Mouse (Mus musculus): ENCODE data around the gene Dhfr.

Dhfr gene

DNA sequence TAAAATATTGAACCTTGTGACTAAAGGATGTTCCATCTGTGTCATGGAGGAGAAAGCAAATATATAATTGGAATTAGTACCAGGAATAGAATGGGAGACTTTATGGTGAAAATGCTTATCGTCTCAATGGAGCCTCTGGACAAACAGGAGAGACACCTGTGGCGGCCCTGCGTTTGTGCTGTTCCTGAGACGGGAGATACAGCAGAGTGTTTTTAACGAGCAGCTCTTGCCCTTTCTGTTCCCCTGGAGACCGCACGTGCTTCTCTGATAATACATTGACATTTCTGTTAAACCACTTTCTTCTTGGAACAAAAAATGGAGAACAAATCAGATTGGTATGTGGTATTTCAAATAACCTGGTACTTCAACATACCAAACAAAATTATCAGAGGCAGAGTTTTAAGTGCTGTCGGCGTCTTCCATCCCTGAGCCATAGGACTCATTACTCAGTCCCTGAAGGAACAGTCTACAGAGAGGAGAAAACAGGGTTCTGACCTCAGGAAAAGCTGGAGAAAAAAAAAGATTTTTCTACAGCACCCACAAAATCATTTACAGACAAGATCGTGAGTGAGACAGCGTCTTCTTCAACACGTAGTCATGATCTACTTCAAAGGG, 38.6 kb downstream of the Dhfr start:
- DNase-seq (ENCODE audit: low spot score in 2 of 2): no peak

DNA sequence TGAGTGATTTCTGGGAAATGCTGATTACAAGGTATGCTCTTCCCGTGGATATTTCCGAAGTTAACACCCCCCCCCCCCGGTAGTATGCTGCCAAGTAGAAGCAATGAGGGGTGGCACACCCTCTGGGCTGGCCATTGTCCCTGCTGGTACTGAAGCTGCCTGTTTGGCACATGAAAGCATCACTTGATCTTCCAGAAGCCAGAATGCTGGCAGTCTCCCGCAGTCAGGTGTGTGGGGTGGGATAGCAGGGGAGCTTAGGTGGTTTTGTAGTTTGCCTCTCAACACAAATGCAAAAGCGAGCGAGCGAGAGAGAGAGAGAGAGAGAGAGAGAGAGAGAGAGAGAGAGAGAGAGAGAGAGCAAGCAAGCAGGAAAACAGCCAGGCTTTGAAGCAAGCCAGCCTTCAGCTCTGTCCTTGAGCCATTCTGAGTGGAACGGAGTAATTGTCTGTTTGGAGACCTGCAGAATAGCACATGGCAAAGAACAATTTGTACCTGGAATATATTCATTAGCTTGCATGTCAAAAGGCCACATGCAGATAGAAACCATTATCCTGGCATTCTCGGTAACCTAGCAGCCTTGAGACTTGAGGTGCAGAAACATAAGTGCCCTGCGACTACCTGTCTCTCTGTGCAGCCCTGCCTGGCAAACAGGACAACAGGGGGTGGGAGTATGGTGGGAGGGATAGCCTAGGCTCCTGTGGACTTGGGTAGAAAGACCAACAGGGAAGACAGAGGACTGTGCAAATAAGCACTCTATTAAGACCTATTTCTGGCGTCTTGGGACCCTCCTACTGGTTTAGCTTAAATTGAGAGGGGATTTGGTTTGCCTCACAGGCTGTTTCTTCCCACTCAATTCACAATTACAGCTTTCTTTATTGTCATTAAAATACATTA, 44.2 kb downstream of the Dhfr start:
- DNase-seq (ENCODE audit: low spot score in 2 of 2): no peak

DNA sequence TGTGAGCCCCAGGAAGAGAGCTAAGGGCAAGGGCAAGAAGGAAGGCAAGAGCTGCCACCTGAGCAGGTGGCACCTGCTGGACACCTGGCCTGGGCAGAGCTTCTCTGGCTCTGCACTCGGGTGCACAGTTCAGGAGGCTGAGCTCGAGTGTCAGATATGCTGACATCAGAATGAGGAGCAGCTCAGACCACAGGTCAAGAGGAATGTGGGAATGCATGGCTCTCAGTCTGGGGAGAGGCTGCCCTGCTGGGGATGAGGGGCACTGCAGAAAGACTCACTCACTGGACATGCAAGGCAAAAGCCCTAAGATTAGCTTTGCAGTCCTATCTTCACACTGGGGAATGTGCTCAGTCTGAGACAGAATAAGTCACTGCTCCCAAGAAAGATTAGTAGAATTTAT, 47.5 kb downstream of the Dhfr start:
- no peak for DNase-seq (ENCODE audit: low spot score in 2 of 2)

DNA sequence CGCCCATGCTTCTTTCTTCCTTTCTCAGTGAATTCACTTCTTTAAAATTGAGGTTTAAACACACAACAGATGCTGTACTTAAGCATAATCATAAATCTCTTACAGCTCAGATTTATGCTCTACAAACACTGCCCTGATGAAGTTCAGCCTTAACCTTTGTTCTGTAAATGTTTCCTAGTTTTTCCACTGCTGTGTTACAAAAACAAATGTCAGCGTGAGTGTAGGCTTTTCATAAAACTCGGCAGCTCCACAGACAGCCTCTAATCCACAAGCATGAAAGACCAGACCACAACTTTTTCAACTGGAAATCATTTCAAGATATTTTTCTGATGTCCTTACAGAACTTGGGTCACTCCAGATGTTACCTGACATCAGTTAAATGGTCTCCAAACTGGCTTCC, 49.0 kb downstream of the Dhfr start:
- no peak for DNase-seq (ENCODE audit: low spot score in 2 of 2)

DNA sequence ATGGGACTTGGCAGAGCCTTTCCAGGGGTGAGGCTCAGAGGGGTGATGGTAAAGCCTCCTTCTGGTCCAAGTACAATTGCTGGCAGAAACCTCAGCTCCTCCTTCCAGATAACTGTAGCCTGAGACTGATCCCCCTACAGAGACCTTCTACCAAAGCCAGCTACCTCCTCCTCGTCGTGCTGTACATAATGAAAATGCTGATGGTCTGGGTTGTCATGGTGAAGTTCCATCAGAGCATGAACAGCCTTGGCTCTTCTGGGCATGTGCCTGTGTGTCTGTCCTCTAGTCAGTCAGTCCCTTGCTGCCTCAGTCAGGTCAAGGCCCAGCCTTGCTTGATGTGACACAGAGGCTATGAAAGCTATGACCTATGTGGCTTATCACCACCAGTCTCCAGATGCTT, 56.0 kb downstream of the Dhfr start:
- DNase-seq (ENCODE audit: low spot score in 2 of 2): no peak

DNA sequence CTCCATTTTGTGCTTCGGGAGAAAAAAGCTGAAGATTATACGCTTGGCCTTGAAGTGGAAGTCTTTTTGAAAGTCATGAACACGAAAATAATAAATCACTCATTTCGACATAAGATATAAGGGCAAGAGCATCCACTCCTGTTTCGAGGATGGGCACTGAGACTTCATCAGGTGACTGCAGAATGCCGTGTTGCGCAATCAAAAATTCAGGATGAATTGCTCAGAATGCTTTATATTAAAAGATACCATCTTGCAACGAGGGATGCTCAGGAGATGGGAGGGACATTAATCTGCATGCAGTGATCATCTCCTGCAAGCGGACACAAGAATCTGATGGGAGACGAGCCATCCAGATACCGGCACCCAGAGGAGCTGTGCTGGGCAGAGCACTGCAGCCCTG, 65.1 kb downstream of the Dhfr start:
- no peak for DNase-seq (ENCODE audit: low spot score in 2 of 2)

DNA sequence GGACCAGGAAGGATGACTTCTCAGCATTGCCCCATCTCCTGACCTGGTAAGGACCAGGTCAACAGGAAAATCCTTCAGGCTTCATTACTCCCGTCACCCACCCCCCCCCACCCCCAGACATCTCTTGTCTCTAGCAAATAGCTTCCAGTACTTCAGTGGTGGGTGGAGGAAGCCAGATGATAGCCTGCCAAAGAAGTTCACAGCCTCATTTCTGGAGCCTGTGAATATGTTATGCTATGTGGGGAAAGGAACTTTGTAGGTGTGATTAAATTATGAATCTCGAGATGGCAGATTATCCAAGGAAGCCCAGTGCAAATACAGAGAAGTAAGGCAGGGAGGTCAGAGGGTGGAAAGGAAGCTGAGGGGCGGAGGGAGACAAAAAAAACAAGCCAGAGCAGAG, 69.2 kb downstream of the Dhfr start:
- DNase-seq (ENCODE audit: low spot score in 2 of 2): no peak

DNA sequence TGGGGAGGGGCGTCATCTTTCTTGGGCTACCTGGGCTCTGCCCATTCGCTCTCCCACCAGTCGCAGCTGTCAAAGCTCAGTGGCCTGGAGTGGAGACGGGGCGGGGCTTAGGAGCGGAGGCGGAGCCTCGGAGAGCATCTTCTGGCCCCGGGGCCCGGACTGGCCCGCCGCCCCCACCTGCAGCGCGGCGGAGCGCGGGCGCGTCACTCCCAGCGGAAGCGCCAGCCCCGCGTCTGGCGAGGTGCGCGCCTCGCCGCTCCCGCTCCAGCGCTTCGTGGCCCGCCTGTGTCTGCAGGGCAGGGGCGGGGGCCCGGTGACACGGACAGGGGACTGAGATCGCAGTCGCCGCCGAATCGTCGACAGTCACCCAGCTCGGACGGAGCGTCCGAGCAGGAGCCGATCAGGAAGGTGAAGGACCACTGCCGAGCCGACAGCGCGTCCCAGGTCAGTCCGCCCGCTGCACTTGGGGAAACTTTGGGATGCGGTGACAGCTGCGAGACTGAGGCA, 71.3 kb downstream of the Dhfr start, which contains the start of gene Ankrd34b:
Gene Ankrd34b (plus strand): TSS at position 139 of the 507 bp plus-strand sequence.
- DNase-seq (ENCODE audit: low spot score in 2 of 2): peak in 1 of 2 experiments; percentile 7

DNA sequence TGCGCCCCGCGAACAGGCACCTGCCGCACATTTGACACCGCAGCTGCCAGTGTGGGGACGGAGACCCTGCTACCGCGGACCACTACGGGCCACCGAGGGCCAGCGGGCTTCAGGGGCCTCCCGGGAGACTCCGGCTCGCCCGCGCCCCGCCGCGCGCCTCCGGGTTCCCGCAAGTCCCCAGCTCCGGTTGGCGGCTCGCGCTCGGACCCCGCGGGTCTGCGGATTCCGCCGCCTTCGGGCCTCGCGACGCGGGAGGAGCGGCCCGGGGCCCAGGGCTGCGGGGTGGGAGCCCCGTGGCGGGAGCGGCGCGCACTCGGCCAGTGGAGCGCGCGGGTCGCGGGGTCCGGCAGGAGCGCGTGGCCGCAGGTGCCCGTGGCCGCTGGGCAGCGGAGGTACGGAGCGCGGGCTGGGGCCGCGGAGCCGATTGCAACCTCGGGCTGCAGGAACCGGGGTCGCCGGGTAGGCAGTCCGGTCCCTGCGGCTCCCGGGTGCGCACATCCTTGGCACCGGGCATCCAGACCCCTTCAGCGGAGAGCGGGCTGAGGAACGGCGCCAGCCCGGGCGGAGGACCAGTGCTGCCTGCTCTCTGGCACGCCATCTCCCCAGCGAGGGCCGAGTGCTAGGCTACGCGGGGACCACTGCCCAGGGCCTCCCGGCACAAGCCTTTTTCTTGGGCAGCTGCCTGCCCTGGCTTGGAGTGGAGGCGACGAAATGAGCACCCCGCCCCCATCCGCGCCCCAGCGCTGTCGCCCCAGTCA, 71.9 kb downstream of the Dhfr start:
- no peak for DNase-seq (ENCODE audit: low spot score in 2 of 2)

DNA sequence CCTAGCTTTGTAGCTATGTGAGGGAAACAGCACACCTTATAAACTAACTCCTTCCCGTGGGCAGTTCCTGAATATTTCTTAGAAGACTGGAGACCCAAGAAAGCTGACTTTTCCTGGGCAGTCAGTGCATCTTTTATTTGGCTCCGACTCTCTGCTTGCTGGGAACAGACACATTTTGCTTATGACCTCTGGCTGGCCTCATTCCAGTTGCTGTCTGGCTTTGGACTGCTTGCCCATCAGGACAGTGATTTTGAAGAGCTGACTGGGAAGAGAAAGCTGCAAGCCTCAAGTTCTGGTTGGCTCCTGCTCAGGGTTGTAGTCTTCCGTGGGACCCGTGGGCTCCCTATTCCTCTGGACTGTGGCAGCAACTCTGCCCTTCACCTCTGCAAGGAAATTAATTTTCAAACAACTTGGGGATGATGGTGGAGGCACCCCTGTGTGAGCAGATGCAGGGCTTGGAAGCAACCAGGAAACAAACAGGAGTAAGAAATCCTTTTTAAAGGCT, 72.9 kb downstream of the Dhfr start:
- DNase-seq (ENCODE audit: low spot score in 2 of 2): no peak

Measured in natural killer cell, adult 2 months (primary cell).